19 mouse cellular contexts compared by ENCODE assay signal in the genomic region with DNA sequence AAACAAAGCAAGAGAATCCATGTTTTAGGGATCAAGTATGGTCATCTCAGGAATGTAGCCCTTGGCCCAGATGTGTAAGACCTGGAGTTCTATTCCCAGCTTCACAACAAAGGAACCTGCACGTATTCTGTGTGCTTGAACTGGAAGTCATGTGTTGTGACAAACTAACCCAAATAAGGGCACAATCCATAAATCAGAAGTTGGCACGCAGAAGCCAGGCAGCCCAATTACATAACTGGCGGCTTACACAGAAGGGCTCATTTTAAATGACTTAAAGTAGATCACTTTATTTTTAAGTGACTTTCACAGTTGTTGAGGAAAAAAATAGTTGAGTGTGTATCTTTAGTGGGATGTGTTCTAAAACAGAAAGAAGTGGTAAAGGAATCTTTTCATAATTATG. TPM values are rescaled to one million over a fixed set of nuclear protein-coding genes. Genes with fewer than 3 reads are reported as not detected.
"Had no signal": no experiment of that assay in that cellular context is flagged by ENCODE, and none has a peak within 500 bp of the region (broad histone marks: within the 10 kb centered on the region; RNA-seq: fewer than 3 reads in every experiment).

No protein-coding gene starts in this region.

- H3K27ac ChIP-seq: limb, embryonic 13.5 days; liver, embryonic 14.5 days; midbrain, embryonic 12.5 days; neural tube, embryonic 13.5 days had no signal

- H3K4me1 ChIP-seq: limb, embryonic 13.5 days; midbrain, embryonic 12.5 days; neural tube, embryonic 13.5 days had no signal

- H3K9ac ChIP-seq: limb, embryonic 13.5 days; liver, embryonic 14.5 days; midbrain, embryonic 12.5 days; neural tube, embryonic 13.5 days had no signal

- ATAC-seq: intestine, embryonic 16.5 days; midbrain, embryonic 16.5 days had no signal

- H3K27me3 ChIP-seq: limb, embryonic 13.5 days; midbrain, embryonic 12.5 days; neural tube, embryonic 13.5 days had no signal

- DNase-seq: kidney, adult 2 months; kidney, postnatal 36 days; layer of hippocampus, adult 9-11 months; lung, adult 18-20 months; retina, postnatal 1 day; thymus, adult 18-20 months; thymus, postnatal 14 days had no signal

- H3K4me2 ChIP-seq: limb, embryonic 13.5 days; midbrain, embryonic 12.5 days; neural tube, embryonic 13.5 days had no signal

- H3K9me3 ChIP-seq: midbrain, embryonic 12.5 days; neural tube, embryonic 13.5 days had no signal

- H3K4me3 ChIP-seq: limb, embryonic 13.5 days; midbrain, embryonic 12.5 days; neural tube, embryonic 13.5 days had no signal

RNA-seq across cellular contexts. Expression of a gene that starts 33.2 kb away (rescaled TPM):
- total RNA-seq: liver, adult 2 months; megakaryocyte-erythroid progenitor cell, adult 5-6 weeks had no signal
- polyA plus RNA-seq: intestine, embryonic 16.5 days; kidney, adult 2 months; kidney, embryonic 16.5 days; limb, embryonic 13.5 days; liver, adult 2 months; lung, embryonic 16.5 days; small intestine, adult 2 months; stomach, embryonic 16.5 days had no signal
